Comparison of ENCODE assay signal across 8 mouse cellular contexts in genomic region chr16:97610939-97611338, GRCm38 (mm10). TPM values are rescaled to one million over a fixed set of nuclear protein-coding genes. Genes with fewer than 3 reads are reported as not detected.
A peak's percentile ranks its signal among the peaks of the same experiment; 100 is the strongest.
DNase-seq lines count a peak whose midpoint lies in the region; ATAC-seq lines count a peak whose summit lies in the region.

TSS of gene Tmprss2 (minus strand) at chr16:97611195.

- H3K9me3 ChIP-seq in heart, embryonic 11.5 days (replicated peaks; ENCODE audit: control insufficient read depth, low read length) = no peaks in the 10 kb centered on the region
- H3K9me3 ChIP-seq in heart, embryonic 14.5 days (ENCODE audit: control insufficient read depth, low read length) = no peaks in the 10 kb centered on the region

- peak within 1 kb of the TSS; percentile 81 for H3K4me2 ChIP-seq in heart, embryonic 11.5 days
- H3K4me2 ChIP-seq in heart, embryonic 14.5 days (ENCODE audit: low read length) = peak within 1 kb of the TSS; percentile 91

- under 1% methylated on average over 30 of the region's 30 CpGs for WGBS in heart, embryonic 11.5 days (ENCODE audit: insufficient replicate concordance)
- WGBS in heart, embryonic 14.5 days = under 1% methylated on average over 30 of the region's 30 CpGs

- no peak within 1 kb of the TSS for H3K27ac ChIP-seq in heart, embryonic 11.5 days (ENCODE audit: low read depth, low read length)
- H3K27ac ChIP-seq in heart, embryonic 14.5 days (replicated peaks in 1 of 2; ENCODE audit: control insufficient read depth in 1 of 2, insufficient read depth in 1 of 2, low read depth in 2 of 2, low read length in 2 of 2) = no peak within 1 kb of the TSS

- 0 out of 2 replicates have a peak, but pooled peaks cover 3% of the 10 kb centered on the region for H3K4me1 ChIP-seq in heart, embryonic 11.5 days (ENCODE audit: control insufficient read depth, insufficient read depth, low read length)
- H3K4me1 ChIP-seq in heart, embryonic 14.5 days (ENCODE audit: control insufficient read depth in 2 of 2, insufficient read depth in 2 of 2, low read length in 2 of 2) = peaks cover 4 to 8% of the 10 kb centered on the region in 2 experiments; a peak in 2 of 4 replicates

- ATAC-seq in heart, embryonic 11.5 days (replicated peaks; ENCODE audit: insufficient number of reproducible peaks, low FRiP score, low TSS enrichment) = 0 out of 2 replicates have a peak, but pooled peaks have one; percentile 29
- no peak; the same call in 1 of the 2 replicates for ATAC-seq in heart, embryonic 14.5 days (ENCODE audit: insufficient number of reproducible peaks, insufficient read depth, low FRiP score, low read depth)

- H3K4me3 ChIP-seq in heart, embryonic 11.5 days (ENCODE audit: low read depth, low read length) = peak within 1 kb of the TSS; percentile 39
- H3K4me3 ChIP-seq in heart, embryonic 14.5 days (ENCODE audit: control insufficient read depth in 1 of 2, insufficient read depth in 1 of 2, low read depth in 1 of 2, low read length in 2 of 2) = peak within 1 kb of the TSS; percentile 35 to 47

- no peaks in the 10 kb centered on the region for H3K36me3 ChIP-seq in heart, embryonic 11.5 days (ENCODE audit: control insufficient read depth, insufficient read depth, low read length)
- H3K36me3 ChIP-seq in heart, embryonic 14.5 days (ENCODE audit: control insufficient read depth, insufficient read depth, low read length) = no peaks in the 10 kb centered on the region

- no peak for DNase-seq in heart, adult 9 months (ENCODE audit: low spot score in 2 of 2)
- peak; percentile 88 for DNase-seq in kidney, postnatal 14 days
- DNase-seq in lung, postnatal 25 days (ENCODE audit: low spot score) = peak; percentile 86
- peak; percentile 43 for DNase-seq in testis, postnatal 10 days (ENCODE audit: low spot score)
- DNase-seq in thymus, postnatal 10 days (ENCODE audit: low spot score in 2 of 2) = no peak
- no peak for DNase-seq in thymus, adult 18-20 months

- H3K27me3 ChIP-seq in heart, embryonic 11.5 days (ENCODE audit: control insufficient read depth, insufficient read depth, low read length) = peaks cover 40% of the 10 kb centered on the region
- H3K27me3 ChIP-seq in heart, embryonic 14.5 days (ENCODE audit: control insufficient read depth, insufficient read depth, low read length) = peaks cover 37% of the 10 kb centered on the region

- H3K9ac ChIP-seq in heart, embryonic 11.5 days (ENCODE audit: low read depth, low read length) = no peak within 1 kb of the TSS; the same call in 1 of the 2 replicates
- peak within 1 kb of the TSS; percentile 53 for H3K9ac ChIP-seq in heart, embryonic 14.5 days (ENCODE audit: low read length)

RNA-seq across cellular contexts. Expression of gene Tmprss2, which starts in this region (rescaled TPM):
- 0.23 and 0.26 TPM in 2 replicates for polyA plus RNA-seq in heart, embryonic 11.5 days (2014; fragmentation: Nextera tagmentation; extraction: Ambion mirVana)
- polyA plus RNA-seq in heart, embryonic 14.5 days (2014; fragmentation: Nextera tagmentation; extraction: Ambion mirVana) = 0.08 and 0.18 TPM in 2 replicates

Comparison
In these comparisons a context has a peak if more than half of its experiments do, and no peak if none do; other contexts are left out.
1. Peak in ATAC-seq, H3K4me3 ChIP-seq and H3K4me2 ChIP-seq in heart, embryonic 11.5 days; RNA of the gene not detected or under 1 TPM.
2. DNase-seq: peak in kidney, postnatal 14 days (single experiment), lung, postnatal 25 days (single experiment) and testis, postnatal 10 days (single experiment); none in heart, adult 9 months (0 of 2), thymus, postnatal 10 days (0 of 2) and thymus, adult 18-20 months (0 of 2).